Mouse (Mus musculus): ENCODE data around the gene Ncdn. TPM values are rescaled to one million over a fixed set of nuclear protein-coding genes. Genes with fewer than 3 reads are reported as not detected.
A peak's percentile ranks its signal among the peaks of the same experiment; 100 is the strongest.

Gene Ncdn
- polyA plus RNA-seq, 1 experiment from 2014 or later, result 49.9 TPM

- H3K9ac ChIP-seq (replicated peaks), result no peak overlapping the region
- no peaks in the 10 kb centered on the region for H3K9me3 ChIP-seq
- ATAC-seq (ENCODE audit: low FRiP score, low read depth), result no peak
Measured at GRCm38 (mm10) chr4:126769800-126770563, 16.7 kb upstream of the Ncdn start.

GRCm38 (mm10) chr4:126763483-126763882 is 10.2 kb upstream of the Ncdn start:
- Histone ChIP-seq H3K4me1 (peaks cover 10% of the 10 kb centered on the region; the same call in 1 of the 2 replicates), H3K9me3 (no peaks in the 10 kb centered on the region), H3K36me3 (peaks cover 16% of the 10 kb centered on the region), H3K9ac (replicated peaks) (no peak overlapping the region), H3K4me2 (replicated peaks) (no peak overlapping the region), H3K27ac (replicated peaks) (no peak overlapping the region), H3K4me3 (no peak overlapping the region), H3K27me3 (no peaks in the 10 kb centered on the region)
- ATAC-seq (ENCODE audit: low FRiP score, low read depth), result no peak
- WGBS, result 93% methylated on average over 2 of the region's 2 CpGs

More at GRCm38 (mm10) chr4:126769800-126770563, 16.7 kb upstream of the Ncdn start:
- WGBS, result 91% methylated on average over 9 of the region's 9 CpGs
- H3K36me3 ChIP-seq, result peaks cover 7% of the 10 kb centered on the region
- no peaks in the 10 kb centered on the region for H3K27me3 ChIP-seq
- H3K4me3 ChIP-seq, result no peak overlapping the region
- H3K4me1 ChIP-seq, result no peaks in the 10 kb centered on the region
- no peak overlapping the region for H3K4me2 ChIP-seq (replicated peaks)
- H3K27ac ChIP-seq (replicated peaks), result no peak overlapping the region

- no peak for ATAC-seq (ENCODE audit: low FRiP score, low read depth)
- Histone ChIP-seq H3K4me1 (peaks cover 10% of the 10 kb centered on the region; the same call in 1 of the 2 replicates), H3K9me3 (no peaks in the 10 kb centered on the region), H3K27ac (replicated peaks) (no peak overlapping the region), H3K4me3 (no peak overlapping the region), H3K27me3 (no peaks in the 10 kb centered on the region), H3K4me2 (replicated peaks) (no peak overlapping the region), H3K36me3 (peaks cover 18% of the 10 kb centered on the region), H3K9ac (replicated peaks) (no peak overlapping the region)
- 54% methylated on average over 11 of the region's 11 CpGs for WGBS
Measured at GRCm38 (mm10) chr4:126762586-126763359, 9.5 kb upstream of the Ncdn start.

- H3K4me1 ChIP-seq, result peaks cover 19% of the 10 kb centered on the region
- 0 out of 2 replicates have a peak, but pooled peaks cover 7% of the 10 kb centered on the region for H3K27me3 ChIP-seq
- no peak overlapping the region for H3K4me2 ChIP-seq (replicated peaks)
- WGBS, result 78% methylated on average over 2 of the region's 2 CpGs
- peaks cover 26% of the 10 kb centered on the region for H3K36me3 ChIP-seq
- no peak overlapping the region for H3K27ac ChIP-seq (replicated peaks)
- no peaks in the 10 kb centered on the region for H3K9me3 ChIP-seq
- no peak for ATAC-seq (ENCODE audit: low FRiP score, low read depth)
- no peak overlapping the region for H3K9ac ChIP-seq (replicated peaks)
- no peak overlapping the region for H3K4me3 ChIP-seq
Measured at GRCm38 (mm10) chr4:126759435-126759834, 6.2 kb upstream of the Ncdn start.

GRCm38 (mm10) chr4:126758299-126758698 is 5.1 kb upstream of the Ncdn start:
- H3K4me2 ChIP-seq (replicated peaks), result no peak overlapping the region
- no peaks in the 10 kb centered on the region for H3K9me3 ChIP-seq
- WGBS, result 86% methylated on average over 5 of the region's 5 CpGs
- H3K27ac ChIP-seq (replicated peaks), result no peak overlapping the region
- no peak overlapping the region for H3K4me3 ChIP-seq
- 0 out of 2 replicates have a peak, but pooled peaks cover 7% of the 10 kb centered on the region for H3K27me3 ChIP-seq
- peaks cover 26% of the 10 kb centered on the region for H3K36me3 ChIP-seq
- H3K4me1 ChIP-seq, result peaks cover 22% of the 10 kb centered on the region
- ATAC-seq (ENCODE audit: low FRiP score, low read depth), result no peak
- no peak overlapping the region for H3K9ac ChIP-seq (replicated peaks)

GRCm38 (mm10) chr4:126756766-126757165 is 3.5 kb upstream of the Ncdn start:
- Histone ChIP-seq H3K4me2 (replicated peaks) (no peak overlapping the region), H3K9ac (replicated peaks) (no peak overlapping the region), H3K27me3 (0 out of 2 replicates have a peak, but pooled peaks cover 7% of the 10 kb centered on the region), H3K9me3 (no peaks in the 10 kb centered on the region), H3K4me1 (peaks cover 21% of the 10 kb centered on the region), H3K27ac (replicated peaks) (no peak overlapping the region), H3K4me3 (no peak overlapping the region), H3K36me3 (peaks cover 26% of the 10 kb centered on the region)
- WGBS, result 94% methylated on average over 4 of the region's 4 CpGs
- ATAC-seq (ENCODE audit: low FRiP score, low read depth), result no peak

GRCm38 (mm10) chr4:126754736-126755374 is 1.6 kb upstream of the Ncdn start:
- peak overlapping the region; percentile 87 for H3K4me3 ChIP-seq
- 0 out of 2 replicates have a peak overlapping the region, but pooled peaks have one; percentile 92 for H3K9ac ChIP-seq (replicated peaks)
- peaks cover 23% of the 10 kb centered on the region for H3K36me3 ChIP-seq
- 47% methylated on average over 12 of the region's 12 CpGs for WGBS
- peaks cover 40% of the 10 kb centered on the region for H3K4me1 ChIP-seq
- H3K27ac ChIP-seq (replicated peaks), result no peak overlapping the region
- peak overlapping the region; percentile 98 for H3K4me2 ChIP-seq (replicated peaks)
- ATAC-seq (ENCODE audit: low FRiP score, low read depth), result no peak
- H3K27me3 ChIP-seq, result 0 out of 2 replicates have a peak, but pooled peaks cover 7% of the 10 kb centered on the region
- H3K9me3 ChIP-seq, result no peaks in the 10 kb centered on the region

- 0 out of 2 replicates have a peak, but pooled peaks cover 7% of the 10 kb centered on the region for H3K27me3 ChIP-seq
- peaks cover 46% of the 10 kb centered on the region for H3K4me1 ChIP-seq
- H3K4me3 ChIP-seq, result peak overlapping the region; percentile 87
- peak overlapping the region; percentile 92 for H3K9ac ChIP-seq (replicated peaks)
- no peak for ATAC-seq (ENCODE audit: low FRiP score, low read depth)
- WGBS, result under 1% methylated on average over 12 of the region's 12 CpGs
- H3K36me3 ChIP-seq, result peaks cover 22% of the 10 kb centered on the region
- H3K9me3 ChIP-seq, result no peaks in the 10 kb centered on the region
- peak overlapping the region; percentile 94 for H3K27ac ChIP-seq (replicated peaks)
- H3K4me2 ChIP-seq (replicated peaks), result peak overlapping the region; percentile 98
Measured at GRCm38 (mm10) chr4:126754231-126754611, 983 bp upstream of the Ncdn start.

GRCm38 (mm10) chr4:126752608-126753141 is 563 bp downstream of the Ncdn start:
- ATAC-seq (ENCODE audit: low FRiP score, low read depth), result peak; percentile 10; the same call in 1 of the 2 replicates
- H3K4me1 ChIP-seq, result peaks cover 53% of the 10 kb centered on the region
- no peaks in the 10 kb centered on the region for H3K9me3 ChIP-seq
- H3K27me3 ChIP-seq, result 0 out of 2 replicates have a peak, but pooled peaks cover 7% of the 10 kb centered on the region
- peak overlapping the region; percentile 98 for H3K4me2 ChIP-seq (replicated peaks)
- WGBS, result under 1% methylated on average over 23 of the region's 23 CpGs
- H3K4me3 ChIP-seq, result peak overlapping the region; percentile 87
- peak overlapping the region; percentile 94 for H3K27ac ChIP-seq (replicated peaks)
- peak overlapping the region; percentile 92 for H3K9ac ChIP-seq (replicated peaks)
- peaks cover 35% of the 10 kb centered on the region for H3K36me3 ChIP-seq

- Histone ChIP-seq H3K4me3 (peak overlapping the region; percentile 87), H3K27me3 (0 out of 2 replicates have a peak, but pooled peaks cover 7% of the 10 kb centered on the region), H3K4me1 (peaks cover 53% of the 10 kb centered on the region), H3K9ac (replicated peaks) (peak overlapping the region; percentile 92), H3K36me3 (peaks cover 37% of the 10 kb centered on the region), H3K27ac (replicated peaks) (peak overlapping the region; percentile 94), H3K9me3 (no peaks in the 10 kb centered on the region), H3K4me2 (replicated peaks) (peak overlapping the region; percentile 98)
- no peak for ATAC-seq (ENCODE audit: low FRiP score, low read depth)
- 1% methylated on average over 13 of the region's 13 CpGs for WGBS
Measured at GRCm38 (mm10) chr4:126752024-126752607, 1.1 kb downstream of the Ncdn start.

GRCm38 (mm10) chr4:126751556-126752023 is 1.6 kb downstream of the Ncdn start:
- Histone ChIP-seq H3K27me3 (0 out of 2 replicates have a peak, but pooled peaks cover 8% of the 10 kb centered on the region), H3K9me3 (no peaks in the 10 kb centered on the region), H3K9ac (replicated peaks) (peak overlapping the region; percentile 92), H3K27ac (replicated peaks) (no peak overlapping the region), H3K4me1 (peaks cover 53% of the 10 kb centered on the region), H3K36me3 (peaks cover 37% of the 10 kb centered on the region), H3K4me3 (peak overlapping the region; percentile 87), H3K4me2 (replicated peaks) (peak overlapping the region; percentile 98)
- WGBS, result 48% methylated on average over 10 of the region's 10 CpGs
- no peak for ATAC-seq (ENCODE audit: low FRiP score, low read depth)
